Mouse (Mus musculus) lung, postnatal 14 days (tissue): Measurements from ENCODE around the gene Cldn15.
"Not testable (repeated sequence)": the region's sequence is repeated elsewhere in the genome, so short reads cannot be mapped to it uniquely, and the experiment has no call there.

Experiments
- DNase-seq: peaks from one replicate; pipeline ENCODE4 v3.0.0; 2021

Cldn15 gene

DNA sequence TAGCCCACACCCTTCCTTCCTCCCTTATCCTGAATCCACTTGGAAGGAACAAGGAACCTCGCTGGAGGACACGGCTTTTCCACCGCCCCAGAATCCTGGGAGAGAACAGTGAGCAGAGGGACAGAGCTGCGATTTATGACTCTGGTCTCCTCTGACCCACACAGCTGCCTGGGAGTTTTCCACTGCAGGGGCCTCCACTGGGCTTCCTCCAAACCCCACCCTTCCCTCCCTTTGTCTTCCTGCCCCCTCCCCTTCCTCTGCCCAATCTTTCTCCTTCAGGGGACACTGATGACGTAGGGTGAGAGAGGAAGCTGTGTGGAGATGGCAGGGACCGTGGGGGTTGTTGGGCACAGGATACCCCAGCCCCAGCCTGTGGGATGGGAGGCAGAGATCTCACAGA is at the start of gene Cldn15:
Gene Cldn15, plus strand, starts transcription at position 286 of the 400 bp plus-strand sequence.
- peak; percentile 38 for DNase-seq

GRCm38 (mm10) chr5:136917613-136918242 is 48.7 kb upstream of the Cldn15 start:
- no peak for DNase-seq

DNA sequence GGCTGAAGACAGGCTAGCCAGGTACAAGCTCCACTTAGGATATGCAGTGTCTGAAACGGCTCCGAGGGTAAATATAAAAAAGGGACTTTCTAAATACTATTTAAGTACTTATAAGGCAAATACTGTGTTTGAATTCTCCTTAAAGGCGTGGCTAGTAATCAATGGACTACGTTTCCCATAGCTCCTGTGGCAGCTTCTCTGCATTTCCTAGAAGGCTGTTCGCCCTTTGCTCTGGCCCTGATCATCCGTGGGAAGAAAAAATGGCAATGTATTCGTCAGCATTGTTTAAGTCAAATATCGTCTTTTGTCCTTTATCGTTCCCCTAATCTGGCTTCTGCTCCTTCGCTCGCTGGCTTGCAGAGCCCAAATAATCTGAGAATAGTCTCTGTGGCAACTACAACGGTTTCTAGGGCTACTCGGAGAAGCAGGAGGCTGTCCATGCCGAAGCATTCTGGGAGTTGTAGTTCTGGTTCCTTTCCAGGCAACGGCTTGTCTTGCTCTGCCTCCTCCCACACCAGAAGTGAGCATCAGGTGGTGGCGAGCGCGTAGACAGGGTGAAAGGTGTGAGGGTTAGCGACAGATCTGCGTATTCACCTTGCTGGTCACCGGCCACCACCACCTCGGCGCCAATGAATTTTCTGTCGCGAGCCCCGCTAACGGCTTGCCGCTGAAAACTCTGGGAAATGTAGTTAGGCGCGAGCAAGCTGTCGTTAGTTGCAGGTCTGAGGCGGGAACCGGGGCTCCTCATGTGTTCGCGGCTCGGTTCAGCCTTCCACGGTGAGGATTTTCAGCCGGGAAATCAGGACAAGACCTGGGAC is 47.6 kb upstream of the Cldn15 start:
- DNase-seq = peak; percentile 62

- no peak for DNase-seq
Observed at GRCm38 (mm10) chr5:136919546-136920301, 46.7 kb upstream of the Cldn15 start.

DNA sequence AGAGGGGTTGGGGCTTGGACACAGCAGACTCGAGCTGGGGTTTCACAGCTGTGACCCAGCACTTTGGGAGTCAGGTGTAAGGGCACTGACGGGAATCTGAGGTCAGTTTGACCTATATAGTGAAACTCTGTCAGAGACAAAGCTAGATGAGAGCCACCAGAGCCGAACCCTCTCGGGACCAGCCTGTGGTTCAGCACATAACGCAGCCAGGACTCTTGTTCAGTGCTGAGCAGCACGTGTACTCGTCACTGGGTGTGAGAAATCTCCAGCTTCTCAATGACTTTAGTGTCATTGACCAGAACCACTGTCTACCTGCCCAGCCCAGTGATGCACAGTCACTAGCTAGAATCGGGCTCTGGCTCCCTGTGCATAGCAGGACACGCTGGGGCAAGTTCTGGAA is 43.6 kb upstream of the Cldn15 start:
- no peak for DNase-seq

GRCm38 (mm10) chr5:136923751-136924478 is 42.5 kb upstream of the Cldn15 start:
- DNase-seq = no peak

DNA sequence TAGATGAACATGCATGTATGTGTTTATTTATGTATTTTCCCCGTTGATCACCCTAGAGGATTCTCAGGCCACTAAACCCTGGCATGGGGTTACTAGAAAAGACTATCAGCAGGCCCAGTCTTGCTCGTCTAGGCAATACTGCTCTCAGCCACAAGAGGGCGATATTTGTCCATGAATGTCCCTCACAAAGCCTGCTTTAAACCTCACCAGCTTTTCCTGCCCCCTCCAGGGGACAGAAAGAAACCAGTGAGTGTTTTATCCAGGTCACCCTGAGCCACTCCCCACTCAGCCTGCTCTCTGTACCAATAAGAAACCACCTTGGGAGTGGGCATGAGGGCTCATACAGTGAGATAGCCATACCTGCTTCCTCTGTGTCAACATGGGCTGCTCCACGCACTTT is 37.3 kb upstream of the Cldn15 start:
- DNase-seq = peak; percentile 89

GRCm38 (mm10) chr5:136931896-136932295 is 34.5 kb upstream of the Cldn15 start:
- no peak for DNase-seq

DNA sequence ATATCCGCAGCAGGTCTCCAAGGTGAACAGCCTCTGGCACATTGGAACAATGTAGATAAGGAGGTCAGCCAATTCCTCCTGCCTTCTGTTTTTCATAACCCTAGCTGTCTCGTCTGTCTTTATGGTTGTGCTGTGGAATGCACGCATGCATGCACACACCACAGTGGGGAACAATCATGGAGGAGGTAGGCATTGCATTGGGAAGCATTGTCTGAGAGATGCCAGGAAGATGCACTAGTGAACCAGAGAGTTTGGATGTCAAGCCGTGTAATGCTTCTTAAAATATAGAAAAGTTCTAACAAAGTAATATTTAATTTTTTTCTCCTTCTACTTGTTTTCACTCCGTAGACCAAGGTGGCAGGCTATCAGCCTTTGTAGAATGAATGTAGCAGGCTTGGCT is 33.5 kb upstream of the Cldn15 start:
- DNase-seq = no peak

GRCm38 (mm10) chr5:136933930-136934329 is 32.5 kb upstream of the Cldn15 start:
- DNase-seq = no peak

- peak; percentile 30 for DNase-seq
Observed at GRCm38 (mm10) chr5:136935905-136936695, 30.3 kb upstream of the Cldn15 start.

GRCm38 (mm10) chr5:136936750-136937149 is 29.7 kb upstream of the Cldn15 start:
- DNase-seq = no peak

DNA sequence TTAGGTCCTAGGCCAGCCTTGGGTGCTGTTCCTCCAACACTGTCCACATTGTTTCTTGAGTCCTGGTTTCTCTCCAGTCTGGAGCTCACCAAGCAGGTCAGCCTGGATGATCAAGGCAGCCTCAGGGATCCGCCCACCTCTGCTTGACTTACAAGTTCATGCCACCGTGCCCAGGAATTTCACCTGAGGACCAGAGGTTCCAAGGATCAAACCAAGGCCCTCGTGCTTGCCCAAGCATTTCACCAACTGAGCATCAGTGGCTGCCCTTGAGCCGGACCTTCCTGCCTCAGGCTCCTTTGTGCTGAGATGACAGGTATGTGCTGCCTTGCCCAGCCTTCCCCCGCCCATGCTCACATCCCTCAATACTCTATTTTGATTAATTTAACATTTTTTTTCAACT is 28.8 kb upstream of the Cldn15 start:
- DNase-seq = no peak

GRCm38 (mm10) chr5:136939284-136939683 is 27.1 kb upstream of the Cldn15 start:
- no peak for DNase-seq

DNA sequence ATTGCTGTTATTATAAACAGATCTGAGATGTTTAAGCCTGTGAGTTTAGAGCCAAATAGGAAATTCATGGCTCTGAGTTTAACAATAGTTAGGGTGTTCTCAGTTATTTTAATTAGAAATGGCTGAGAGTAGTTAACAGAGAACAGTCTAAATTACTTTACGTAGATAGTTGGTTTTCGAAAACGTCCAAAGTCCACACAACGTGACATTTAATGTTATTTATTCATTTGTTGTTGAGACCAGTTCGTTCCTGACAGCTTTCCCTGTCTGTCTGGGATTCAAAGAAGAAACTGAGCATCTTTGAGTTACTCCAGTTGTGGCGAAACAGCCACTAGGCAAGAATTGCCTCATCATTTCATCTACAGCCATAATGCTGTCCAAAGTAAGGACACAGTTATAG is 26.4 kb upstream of the Cldn15 start:
- DNase-seq = not testable (repeated sequence)

- DNase-seq = no peak
Observed at GRCm38 (mm10) chr5:136940845-136941560, 25.4 kb upstream of the Cldn15 start.

- no peak for DNase-seq
Observed at GRCm38 (mm10) chr5:136942781-136943180, 23.6 kb upstream of the Cldn15 start.

DNA sequence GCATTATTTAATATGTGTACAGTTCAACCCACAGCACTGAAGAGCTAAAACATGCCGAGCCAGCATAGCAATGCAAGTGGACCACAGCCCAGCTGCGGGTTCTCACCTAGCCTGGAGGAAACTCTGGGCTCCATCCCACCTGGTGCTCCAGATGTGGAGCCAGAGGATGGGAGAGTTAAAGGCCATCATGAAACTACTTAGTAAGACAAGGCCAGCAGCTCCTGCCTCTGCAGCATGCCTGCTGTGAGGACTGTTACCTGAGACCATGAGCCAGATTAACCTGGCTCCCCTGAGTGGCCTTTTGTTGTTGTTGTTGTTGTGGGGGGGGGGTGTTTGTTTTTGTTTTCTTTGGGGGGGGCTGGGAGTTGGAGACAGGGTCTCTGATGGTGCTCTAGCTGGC is 23.0 kb upstream of the Cldn15 start:
- no peak for DNase-seq

GRCm38 (mm10) chr5:136945084-136945483 is 21.3 kb upstream of the Cldn15 start:
- DNase-seq = no peak

GRCm38 (mm10) chr5:136947874-136948273 is 18.5 kb upstream of the Cldn15 start:
- DNase-seq = no peak

GRCm38 (mm10) chr5:136949551-136950336 is 16.7 kb upstream of the Cldn15 start:
- not testable (repeated sequence) for DNase-seq
